Mouse (Mus musculus) left cerebral cortex, postnatal 36 days (tissue): ENCODE data around the gene Slc35e1. TPM values are rescaled to one million over a fixed set of nuclear protein-coding genes. Genes with fewer than 3 reads are reported as not detected.

Experiments
- DNase-seq, 2 experiments: peaks; one replicate each; pipeline ENCODE4 v3.0.0; 2021 to 2022; ENCODE audit warnings: low spot score in 2 of 2, mixed read lengths in 1 of 2
- intact Hi-C: fragments of 180-260 bp; cut with DNase I; formaldehyde crosslinking; loops from one replicate; pipeline ENCODE4 v1.15.1; 2025
- total RNA-seq, 2 experiments: library from RNA; stranded (reverse); gene quantifications; 2 replicates each; pipeline ENCODE4 v1.2.3; 2021

Slc35e1 gene
- total RNA-seq, 2 experiments from 2014 or later = 50.9 to 53.5 TPM

DNA sequence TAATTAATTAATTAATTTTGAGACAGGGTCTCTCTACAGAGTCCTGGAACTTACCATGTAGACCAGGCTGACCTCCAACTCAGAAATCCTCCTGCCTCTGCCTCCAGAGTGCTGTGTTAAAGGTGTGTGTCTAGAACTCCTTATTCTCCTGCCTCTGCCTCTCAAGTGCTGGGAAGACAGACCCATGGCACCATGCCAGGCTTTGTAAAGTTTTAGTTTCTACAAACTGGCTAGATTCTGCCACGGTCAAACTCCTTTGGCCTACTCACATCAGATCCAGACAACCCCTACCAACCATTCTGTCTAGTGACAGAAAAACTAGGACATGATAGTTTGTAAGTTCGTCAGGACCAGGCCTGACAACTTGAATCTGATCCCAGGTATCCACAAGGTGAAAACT, 1.4 kb downstream of the Slc35e1 start:
- no peak for DNase-seq
- intact Hi-C loops = no loop called here

DNA sequence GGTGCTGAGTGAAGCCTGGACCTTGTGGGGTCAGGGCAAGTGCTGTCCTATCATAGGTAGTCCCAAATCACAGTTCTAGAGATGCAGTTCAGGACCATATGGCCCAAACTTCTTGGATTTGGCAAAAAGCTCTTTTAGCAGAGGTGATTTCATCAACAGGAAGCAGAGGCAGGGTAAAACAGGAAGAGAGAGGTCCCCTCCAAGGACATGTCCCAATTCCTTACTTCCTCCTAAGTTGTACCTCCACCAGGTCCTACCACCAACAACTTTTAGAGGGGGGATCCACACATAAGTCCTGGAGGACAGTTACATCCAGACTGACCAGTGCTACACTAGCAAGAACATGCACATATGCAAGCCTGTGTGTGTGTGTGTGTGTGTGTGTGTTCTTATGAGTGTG, 5.4 kb downstream of the Slc35e1 start:
- intact Hi-C loops = no loop called here
- no peak for DNase-seq

DNA sequence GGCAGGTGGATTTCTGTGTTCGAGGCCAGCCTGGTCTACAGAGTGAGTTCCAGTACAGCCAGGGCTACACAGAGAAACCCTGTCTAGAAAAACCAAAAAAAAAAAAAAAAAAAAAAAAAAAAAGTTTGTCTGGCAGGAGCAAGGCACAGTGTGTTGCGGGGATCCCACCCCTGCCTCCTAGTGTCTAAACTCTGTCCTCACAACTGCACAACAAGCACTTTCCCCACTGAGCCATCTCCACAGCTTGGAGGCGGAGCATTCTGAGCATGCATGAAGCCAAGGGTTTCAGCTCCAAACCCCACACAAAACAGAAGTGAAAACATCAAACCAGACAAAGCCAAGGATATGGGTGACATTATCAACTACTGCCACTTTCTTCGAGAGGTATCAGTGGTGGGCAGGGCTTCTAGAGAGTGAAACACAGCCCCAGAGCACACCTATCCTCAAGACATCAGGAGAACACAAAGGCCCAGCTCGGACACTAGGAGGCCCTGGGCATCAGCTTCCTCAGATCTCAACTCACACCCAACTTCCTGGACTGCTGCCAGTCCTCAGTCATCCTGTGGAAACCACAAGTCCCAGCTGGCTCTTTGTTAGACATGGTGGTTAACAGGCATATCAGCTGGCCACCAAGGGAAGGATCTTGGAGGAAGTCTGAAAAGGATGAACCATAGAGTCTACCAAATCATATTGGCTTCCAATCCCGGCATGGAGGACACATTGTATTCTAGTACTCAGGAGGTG, 6.8 kb downstream of the Slc35e1 start:
- DNase-seq = no peak
- intact Hi-C loops = no loop called here

DNA sequence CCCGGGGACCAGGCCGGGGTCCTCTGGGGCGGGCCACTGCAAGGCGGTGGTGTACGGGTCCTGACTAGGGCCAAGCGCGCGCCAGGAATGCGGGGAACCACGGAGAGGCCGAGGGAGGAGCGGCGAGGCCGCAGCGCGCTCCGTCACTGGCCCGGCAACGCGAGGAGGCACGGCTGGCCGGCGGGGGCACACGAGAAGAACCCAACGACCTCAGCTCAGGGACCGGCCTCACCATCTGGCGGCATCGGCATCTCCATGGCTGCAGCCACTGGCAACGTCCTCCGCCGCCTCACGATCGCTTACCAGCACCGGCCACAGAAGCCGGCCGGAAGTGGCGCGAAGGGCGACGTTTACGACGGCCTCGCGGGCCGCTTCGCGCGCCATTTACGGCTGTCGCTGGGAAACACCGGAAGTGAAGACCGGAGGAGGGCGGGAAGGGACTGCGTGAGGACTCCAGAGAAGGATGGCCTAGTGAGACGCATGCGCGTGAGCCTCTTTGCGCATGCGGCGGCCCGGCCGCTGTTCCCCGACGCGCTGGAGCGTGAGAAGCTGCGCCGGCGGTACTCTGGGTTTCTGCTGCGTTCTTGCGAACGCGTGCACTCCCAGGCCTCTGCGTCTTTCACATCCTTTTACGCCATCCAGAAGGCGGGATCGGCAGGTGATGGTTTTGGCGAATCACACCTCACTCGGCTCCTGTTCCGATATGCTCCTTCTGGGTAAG, 17.4 kb downstream of the Slc35e1 start, which contains the start of gene Cherp:
TSS of gene Cherp (minus strand) at position 401 of the 721 bp plus-strand sequence.
- peak; percentile 99 for DNase-seq
- intact Hi-C loops = loop anchor here (2.0 kb wide), 1 partner anchor 54 kb away; the partner anchor contains the start of gene Eps15l1

DNA sequence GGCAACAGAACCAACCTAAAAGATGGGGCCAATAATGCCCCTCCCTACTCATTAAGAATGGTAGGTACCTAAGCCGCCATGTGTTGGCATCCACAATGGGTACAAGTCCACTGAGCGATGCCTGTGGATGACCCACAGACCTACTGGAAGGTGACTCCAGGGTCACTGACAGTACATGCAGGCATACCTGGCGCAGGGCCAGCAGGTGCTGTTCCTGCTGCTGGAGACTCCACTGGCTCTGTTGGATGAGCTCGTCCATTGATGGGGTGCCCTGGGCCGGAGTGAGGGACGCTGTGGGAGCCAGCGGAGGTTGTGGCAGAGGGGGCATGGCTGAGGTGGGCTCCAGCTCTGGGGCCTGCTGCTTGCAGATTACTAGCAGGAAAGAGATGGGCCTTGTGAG, 21.7 kb downstream of the Slc35e1 start:
- DNase-seq = no peak
- intact Hi-C loops = no loop called here

DNA sequence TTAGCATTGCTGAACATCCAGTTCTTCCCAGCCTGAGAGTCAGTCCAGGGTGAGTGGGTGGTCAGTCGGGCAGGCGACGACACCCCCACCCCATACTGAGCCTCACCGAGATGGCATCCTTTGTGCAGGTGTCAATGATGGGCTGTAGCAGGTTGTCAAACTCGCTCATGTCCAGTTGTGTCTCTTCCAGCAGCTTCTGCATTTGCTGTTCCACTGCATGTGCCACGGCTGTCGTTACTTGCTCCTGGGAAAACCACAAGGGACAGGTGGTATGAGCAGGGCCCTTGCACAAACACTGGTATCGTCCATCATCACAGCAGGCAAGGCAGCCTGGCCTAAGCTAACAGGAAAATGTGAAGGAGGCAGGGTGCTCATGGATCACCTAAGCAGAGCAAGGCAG, 22.4 kb downstream of the Slc35e1 start:
- intact Hi-C loops = no loop called here
- no peak for DNase-seq

DNA sequence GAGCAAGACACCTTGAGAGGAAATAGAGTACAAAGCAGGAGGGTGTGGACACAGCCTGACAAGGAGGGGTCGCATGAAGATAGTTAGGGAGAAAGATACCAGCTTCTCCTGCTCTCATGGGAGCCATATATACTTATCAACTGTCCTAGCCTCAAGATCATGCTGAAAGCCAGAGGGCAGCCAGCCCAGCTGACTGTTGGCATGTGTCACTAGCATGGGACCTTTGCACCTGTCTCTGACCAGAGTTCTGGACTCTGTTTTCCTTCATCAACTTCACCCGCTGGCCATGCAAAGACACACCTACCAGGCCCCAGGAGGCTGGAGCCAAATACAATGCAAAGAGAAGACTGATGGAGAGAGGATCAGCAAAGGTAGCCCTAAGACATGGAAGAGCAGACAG, 23.2 kb downstream of the Slc35e1 start:
- intact Hi-C loops = no loop called here

DNA sequence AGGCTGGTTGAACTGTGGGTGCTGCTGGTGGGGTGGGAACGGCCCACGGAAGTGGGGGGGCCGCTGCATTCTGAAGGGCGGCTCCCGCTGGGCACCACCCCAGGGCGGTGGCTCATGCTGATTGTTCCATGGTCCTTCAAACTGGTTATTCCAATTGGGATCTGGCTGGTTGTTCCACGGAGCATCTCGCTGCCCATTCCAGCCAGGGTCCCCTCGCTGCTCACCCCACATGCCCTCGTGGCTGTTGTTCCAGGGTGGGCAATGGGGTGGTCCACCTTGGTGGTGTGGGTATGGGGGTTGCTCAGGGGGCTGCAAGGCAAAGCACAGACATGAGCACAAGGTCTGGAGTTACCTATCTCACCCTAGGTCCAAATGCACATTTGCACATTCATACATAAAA, 28.2 kb downstream of the Slc35e1 start:
- DNase-seq = no peak
- intact Hi-C loops = no loop called here

More for the DNA sequence above, 23.2 kb downstream of the Slc35e1 start:
- no peak for DNase-seq

DNA sequence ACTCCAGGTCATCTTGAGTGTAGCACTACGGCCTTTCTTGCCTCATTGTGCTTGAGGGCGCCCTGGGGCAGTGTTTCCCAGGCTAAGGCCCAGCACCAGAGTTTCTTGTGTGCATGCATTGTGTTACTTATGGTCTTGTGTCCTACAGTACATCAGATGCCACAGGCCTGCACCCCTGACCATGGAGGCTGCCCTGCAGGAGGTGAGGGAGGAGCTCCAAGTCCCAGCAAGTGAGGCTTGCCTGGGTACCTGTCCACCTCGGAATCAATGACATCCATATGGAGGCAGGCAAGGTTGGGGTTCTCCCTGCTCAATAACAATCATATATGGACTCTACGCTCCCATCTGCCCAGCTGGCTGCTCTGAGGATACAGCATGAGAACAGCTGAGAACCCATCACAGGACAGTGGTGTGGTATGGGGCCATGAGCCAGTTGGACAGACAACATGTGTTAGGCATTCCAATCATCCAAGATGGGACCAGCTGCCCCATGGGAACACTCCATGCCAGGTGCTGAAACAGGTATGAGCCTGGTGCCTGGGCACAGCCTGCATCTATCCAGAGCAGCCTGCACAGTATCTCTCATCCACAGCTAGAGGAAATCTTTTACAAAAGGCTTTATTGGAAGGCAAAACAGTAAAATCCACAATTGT, 32.4 kb downstream of the Slc35e1 start:
- no peak for DNase-seq
- intact Hi-C loops = no loop called here

DNA sequence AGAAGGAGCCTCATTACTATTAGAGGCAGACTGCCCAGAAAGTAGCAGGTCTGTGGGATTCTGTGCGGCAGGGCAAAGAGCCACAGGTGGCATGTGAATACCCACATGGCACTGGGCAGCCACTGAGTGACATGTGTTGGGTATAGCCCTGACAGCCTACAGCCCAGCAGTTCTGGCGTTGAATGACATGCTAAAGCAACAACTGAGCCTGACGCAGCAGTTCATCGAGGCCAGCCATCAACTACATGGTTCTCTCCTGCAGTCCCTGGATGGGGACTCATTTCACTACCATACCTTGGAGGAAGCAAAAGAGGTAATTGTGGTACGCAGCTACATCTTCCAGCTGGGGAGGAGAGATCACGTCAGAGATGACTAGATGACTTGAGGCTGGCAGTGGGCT, 34.0 kb downstream of the Slc35e1 start:
- DNase-seq = no peak
- intact Hi-C loops = no loop called here

DNA sequence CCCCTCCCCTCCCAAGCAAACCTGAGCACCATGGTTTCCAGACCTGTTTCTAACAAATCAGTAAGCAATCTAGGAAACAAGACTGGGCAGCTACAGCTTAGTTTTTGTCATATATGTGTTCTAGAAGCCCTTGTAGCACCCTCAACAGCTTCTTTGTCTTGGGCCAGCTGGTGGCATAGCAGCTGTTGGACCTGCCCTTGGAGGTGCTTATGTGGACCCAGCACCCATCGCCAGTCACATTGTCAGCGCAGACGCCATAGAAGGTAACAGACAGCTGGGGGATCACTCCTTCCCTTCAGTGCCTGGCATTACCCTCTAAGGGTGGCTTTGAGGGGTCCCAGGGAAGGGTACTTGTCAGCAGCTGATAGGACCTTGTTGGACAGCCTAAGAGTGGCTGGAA, 34.6 kb downstream of the Slc35e1 start:
- intact Hi-C loops = no loop called here
- DNase-seq = no peak

DNA sequence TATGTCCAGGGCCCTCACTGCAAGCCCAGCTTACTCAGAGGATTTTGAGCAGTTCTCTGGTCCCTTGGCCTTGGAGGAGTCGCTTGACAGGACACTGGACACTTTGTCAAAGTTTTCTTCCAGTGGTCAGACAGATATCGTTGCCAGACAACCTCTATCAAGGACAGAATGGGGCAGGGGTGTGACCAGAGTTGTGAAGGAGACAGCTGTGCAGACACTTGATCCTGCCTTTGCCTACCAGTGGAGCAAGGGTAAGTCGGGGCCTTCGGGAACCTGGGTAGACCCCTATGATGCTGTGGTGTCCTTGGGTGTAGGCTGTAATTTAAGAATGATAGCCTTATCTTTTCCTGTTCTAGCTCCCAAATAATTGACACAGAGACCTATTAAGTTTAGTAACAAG, 37.1 kb downstream of the Slc35e1 start:
- intact Hi-C loops = no loop called here
- no peak for DNase-seq

DNA sequence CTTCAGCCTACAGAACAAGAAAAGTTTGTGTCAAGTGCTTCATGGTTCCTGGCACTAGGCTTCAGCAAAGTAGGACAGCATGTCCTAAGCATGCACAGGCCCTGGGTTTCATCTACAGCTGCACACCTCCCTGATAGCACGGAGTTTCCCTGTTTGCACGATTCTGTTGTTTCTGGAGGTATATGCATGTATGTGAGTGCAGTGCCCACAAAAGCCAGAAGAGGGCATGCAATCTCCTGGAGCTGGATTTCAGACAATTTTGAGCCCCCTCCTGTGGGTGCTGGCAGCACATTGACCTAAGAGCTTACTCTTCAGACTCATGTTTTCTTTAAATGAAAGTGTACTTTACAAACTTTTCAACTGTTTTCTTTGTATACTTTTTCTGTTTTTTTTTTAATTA, 38.5 kb downstream of the Slc35e1 start:
- intact Hi-C loops = loop anchor here (1.0 kb wide), 1 partner anchor 16 kb away; no protein-coding TSS in a partner anchor
- no peak for DNase-seq

DNA sequence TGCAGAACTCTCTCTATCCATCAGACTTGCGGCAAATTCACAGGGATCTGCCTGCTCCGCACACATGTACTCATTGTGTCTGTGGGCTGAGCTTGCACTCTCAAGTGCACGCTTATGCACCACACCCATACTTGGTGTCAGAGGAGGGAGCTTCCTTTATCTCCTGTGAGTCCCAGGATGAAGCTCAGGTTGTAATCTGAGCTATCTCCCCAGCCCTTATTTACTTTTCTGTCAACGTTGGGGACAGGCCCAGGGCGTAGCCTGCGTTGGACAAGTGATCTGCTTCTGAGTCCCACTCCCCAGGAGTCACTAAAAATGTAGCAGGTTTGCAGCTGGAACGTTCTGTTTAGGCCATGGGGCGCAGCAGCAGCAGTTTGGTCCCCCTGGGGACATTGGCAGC, 40.9 kb downstream of the Slc35e1 start:
- intact Hi-C loops = no loop called here
- no peak for DNase-seq

DNA sequence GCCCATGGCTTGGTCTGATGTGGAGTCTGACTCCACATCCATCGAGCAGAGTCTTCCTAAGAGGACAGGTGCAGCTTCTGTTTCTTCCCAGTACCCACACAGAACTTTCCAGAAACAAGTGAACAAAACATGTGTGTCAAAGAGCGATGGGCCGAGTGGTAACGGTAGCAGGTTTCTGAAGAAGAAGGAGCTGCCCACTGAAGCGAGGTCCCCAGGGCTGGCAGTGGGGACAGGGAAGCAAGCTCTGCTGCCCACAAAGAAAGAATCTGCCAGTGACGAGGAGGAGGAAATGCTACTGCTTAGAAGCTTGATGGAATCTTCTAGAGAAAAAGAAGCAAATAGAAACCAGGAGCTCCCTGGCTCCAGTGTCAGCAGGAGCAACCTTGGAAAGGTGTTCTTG, 47.3 kb downstream of the Slc35e1 start:
- intact Hi-C loops = no loop called here
- DNase-seq = no peak

DNA sequence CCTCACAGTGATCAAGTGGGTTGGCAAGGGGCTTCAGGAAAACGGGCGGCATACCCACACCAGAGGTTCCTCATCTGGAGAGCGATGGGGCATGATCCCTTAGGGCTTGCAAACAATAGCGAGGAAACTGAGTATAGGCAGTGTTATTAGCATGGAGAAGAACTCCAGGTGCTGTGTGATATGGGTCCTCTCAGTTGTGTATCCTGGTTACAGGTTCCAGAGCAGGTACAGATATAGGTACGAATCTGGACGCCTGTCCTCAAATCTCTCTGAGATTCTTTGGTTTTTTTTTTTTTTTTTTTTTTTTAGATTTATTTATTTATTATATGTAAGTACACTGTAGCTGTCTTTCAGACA, 48.4 kb downstream of the Slc35e1 start:
- intact Hi-C loops = no loop called here
- DNase-seq = no peak

DNA sequence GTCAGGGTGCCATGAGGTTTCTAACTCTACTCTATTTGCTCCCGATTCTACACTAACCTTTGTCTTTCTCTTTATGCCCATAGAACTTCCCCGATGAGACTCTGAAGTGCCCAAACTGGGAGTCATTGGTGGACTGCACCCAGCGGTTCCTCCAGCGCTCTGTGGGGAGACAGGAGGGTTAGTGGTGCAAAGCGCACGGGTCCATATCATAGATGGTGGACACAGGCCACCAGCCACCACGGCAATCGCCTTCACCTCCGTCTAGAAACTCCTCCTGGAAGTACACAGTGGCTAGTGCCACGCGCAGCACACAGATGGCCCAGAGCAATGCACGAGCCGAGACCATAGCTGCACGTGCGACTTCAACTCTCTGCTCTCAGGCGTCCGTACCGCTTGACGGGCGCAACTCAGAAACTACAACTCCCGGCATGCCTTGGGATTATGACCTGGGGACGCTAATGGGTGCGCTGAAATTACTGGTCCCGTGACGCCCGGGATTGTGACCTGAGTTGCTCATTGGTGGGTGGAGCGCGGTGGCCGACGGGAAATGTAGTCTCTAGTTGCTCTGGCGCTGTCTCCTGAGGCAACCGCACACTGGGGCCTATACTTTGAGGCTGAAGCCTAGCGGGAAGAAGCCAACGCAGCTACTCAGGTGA, 48.9 kb downstream of the Slc35e1 start, which contains the start of the genes Calr3 and 1700030K09Rik:
TSS of gene Calr3 (minus strand) at position 533 of the 656 bp plus-strand sequence.
TSS of gene 1700030K09Rik (plus strand) at position 543 of the 656 bp plus-strand sequence.
- intact Hi-C loops = no loop called here
- DNase-seq = peak; percentile 97 to 98

DNA sequence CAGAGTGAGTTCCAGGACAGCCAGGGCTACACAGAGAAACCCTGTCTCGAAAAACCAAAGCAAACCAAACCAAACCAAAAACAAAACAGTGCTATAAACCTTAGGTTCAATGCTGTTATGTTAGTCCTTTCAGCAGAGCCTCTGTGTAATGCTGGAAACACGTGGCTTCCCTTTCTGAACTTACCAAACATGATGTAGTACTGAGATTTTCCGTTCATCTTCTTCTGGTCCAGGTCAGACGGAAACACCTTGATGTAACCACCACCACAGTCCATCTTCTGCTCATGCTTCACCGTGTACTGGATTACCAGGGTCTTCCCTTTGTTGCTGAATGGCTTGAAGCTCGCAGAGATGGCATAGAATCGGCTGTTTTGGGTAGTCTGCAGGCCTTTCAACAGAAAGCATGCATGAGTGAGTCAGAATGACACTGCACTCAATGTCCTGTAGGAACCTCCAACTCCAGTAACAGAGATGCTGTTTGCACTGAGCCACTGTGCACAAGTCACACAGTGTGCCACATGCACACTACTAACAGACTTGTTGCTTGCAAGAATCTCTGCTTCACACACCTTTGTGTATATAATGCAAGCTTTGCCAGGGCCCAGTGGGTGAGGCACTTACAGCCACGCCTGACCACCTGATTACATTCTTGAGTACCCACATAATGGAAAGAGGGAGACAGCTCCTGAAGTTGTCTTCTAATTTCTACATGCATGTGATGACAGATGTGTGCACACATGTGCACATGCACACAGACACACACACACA, 54.0 kb downstream of the Slc35e1 start:
- intact Hi-C loops = loop anchor here (1.0 kb wide), 1 partner anchor 16 kb away; no protein-coding TSS in a partner anchor
- no peak for DNase-seq

DNA sequence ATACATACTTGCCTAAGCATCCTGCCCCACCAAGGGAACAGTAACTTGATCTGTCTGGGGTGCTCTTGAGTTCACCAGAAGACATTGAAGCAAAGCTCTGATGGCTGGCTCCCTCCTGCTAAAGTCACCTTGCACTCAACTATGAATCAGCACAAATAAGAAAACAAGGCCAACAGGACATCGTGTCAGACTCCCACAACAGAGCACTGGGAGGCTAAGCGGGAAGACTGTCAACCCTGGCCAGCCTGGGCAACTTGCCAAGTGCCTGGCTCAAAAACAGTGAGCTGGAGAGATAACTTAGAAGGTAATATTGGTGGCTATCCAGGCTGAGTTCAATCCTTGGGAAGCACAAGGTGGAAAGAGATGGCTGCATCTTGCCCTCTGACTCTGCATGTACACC, 57.5 kb downstream of the Slc35e1 start:
- intact Hi-C loops = no loop called here
- no peak for DNase-seq
